Mouse (Mus musculus) Muller cell, postnatal 12 days (primary cell): ENCODE data around the gene Hsp90ab1.
A peak's percentile ranks its signal among the peaks of the same experiment; 100 is the strongest.

Experiments
- DNase-seq: peaks from one replicate; pipeline ENCODE4 v3.0.0-alpha.2; 2015; ENCODE audit errors: inconsistent ontology term

Gene Hsp90ab1

DNA sequence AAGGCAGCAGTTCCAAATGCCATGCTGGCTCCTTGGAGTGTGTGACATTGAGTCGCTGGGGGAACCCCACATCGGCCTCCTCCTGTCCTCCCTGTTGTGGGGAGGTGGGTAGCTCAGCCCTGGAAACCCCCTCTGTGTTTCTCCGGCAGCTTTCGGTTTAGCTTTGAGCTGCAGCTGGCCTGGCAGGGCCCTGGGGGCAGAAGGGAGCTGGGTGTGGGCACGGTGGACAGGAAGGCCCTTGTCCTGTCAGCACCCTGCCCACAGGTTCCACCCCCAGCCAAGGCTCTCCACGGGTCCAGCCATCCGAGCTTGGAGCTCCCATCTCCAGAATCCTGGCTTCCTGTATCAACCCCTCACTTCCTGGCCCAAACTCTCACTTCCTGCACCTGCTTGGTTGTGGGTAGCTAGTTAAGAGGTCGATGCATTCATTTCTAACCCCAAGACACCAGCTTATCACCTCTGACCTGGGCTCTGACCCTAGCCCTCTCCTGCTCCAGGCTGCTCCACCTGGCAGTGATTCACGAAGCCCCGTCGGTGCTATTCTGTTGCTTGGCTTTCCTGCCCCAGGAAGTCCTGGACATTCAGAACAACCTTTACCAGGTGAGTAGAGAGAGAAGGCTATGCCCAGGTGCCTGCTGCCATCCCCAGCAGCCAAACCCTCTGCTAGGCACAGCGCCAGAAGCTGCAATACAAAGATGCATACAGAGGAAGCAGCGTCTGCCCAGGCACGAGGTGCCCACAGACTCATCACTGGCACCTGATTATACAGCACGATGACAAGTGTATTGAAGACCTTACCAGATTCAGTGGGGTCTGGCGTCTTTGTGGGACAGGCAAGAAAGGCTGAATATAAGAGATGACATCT, 14.8 kb downstream of the Hsp90ab1 start:
- no peak for DNase-seq

GRCm38 (mm10) chr17:45557246-45557824, 15.7 kb downstream of the Hsp90ab1 start:
- DNase-seq = no peak

- no peak for DNase-seq
These were observed 16.4 kb downstream of the Hsp90ab1 start for GRCm38 (mm10) chr17:45556514-45557245.

DNA sequence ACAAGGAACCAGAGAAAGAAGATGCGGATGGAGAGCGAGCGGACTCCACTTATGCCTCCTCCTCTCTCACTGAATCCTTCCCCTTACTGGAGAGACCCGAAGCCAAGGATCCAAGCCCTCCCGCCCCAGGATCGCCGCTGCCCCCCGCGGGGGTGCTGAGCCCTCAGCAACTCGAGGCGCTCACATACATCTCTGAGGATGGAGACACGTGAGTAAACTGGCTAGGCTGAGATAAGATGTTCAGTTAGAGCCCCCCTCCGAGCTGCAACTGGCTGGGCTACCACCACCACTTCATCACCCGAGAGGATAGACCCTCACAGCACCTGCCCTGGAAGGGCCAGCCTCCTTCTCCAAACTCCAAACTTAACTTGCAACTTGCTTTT, 17.0 kb downstream of the Hsp90ab1 start:
- DNase-seq = no peak

- DNase-seq = peak; percentile 99
These were observed 17.5 kb downstream of the Hsp90ab1 start, which contains the start of gene Nfkbie for GRCm38 (mm10) chr17:45555452-45556106. Gene Nfkbie (plus strand): TSS chr17:45555703.

GRCm38 (mm10) chr17:45554420-45554819, 18.7 kb downstream of the Hsp90ab1 start:
- no peak for DNase-seq

- no peak for DNase-seq
These were observed 20.0 kb downstream of the Hsp90ab1 start for GRCm38 (mm10) chr17:45553065-45553464.

DNA sequence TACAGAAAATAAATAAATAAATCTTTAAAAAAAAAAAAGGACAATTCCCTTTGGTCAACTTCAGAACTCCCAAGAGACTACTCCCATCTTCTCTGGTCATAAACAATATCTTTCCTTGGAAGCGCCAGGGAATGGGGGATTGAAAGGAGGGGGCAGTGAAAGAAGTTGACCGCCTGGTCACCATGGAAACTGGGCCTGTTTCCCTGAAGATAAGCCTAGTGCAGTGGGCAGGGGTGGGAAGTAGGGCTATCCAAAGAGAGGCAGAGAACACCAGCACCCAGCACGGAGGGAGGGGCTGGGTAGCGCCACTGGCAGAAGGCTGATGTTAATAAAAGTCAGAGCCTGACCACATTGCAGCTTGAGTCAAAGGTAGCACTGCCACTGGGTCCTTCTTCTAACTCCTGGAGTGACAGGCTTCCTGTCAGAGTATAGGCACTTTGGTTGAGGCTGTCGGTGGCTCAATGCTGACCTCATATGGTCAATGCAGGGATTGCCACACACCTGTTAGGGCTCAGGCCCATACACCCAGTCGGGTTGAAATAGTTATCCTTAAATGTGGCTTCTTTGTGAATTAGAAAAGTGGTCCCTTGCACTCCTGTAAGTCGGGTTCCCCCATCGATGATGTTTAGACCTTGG, 21.1 kb downstream of the Hsp90ab1 start:
- DNase-seq = peak; percentile 60

DNA sequence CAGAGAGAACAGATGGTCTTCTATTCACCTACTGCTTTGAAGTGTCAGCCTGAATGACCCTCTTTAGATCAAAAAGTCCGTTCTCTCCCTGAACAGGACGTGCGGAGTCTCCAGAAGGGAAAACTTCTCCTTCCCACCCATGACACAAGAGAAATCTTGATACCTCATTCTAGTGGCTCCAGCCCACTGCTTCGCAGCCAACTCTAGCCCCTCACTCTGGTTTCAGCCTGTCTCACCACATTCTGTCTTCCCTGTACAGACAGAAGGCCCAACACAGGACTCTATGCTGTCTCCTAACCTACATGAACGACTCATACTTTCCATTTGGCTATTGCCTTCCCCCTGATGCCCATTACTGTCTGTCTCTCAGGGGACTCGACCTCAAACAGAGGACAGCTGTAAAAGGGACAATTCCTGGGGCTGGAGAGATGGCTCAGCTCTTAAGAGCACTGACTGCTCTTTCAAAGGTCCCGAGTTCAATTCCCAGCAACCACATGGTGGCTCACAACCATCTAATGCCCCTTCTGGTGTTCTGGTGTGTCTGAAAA, 21.7 kb downstream of the Hsp90ab1 start:
- no peak for DNase-seq

- DNase-seq = no peak
These were observed 22.8 kb downstream of the Hsp90ab1 start for GRCm38 (mm10) chr17:45550253-45550652.

DNA sequence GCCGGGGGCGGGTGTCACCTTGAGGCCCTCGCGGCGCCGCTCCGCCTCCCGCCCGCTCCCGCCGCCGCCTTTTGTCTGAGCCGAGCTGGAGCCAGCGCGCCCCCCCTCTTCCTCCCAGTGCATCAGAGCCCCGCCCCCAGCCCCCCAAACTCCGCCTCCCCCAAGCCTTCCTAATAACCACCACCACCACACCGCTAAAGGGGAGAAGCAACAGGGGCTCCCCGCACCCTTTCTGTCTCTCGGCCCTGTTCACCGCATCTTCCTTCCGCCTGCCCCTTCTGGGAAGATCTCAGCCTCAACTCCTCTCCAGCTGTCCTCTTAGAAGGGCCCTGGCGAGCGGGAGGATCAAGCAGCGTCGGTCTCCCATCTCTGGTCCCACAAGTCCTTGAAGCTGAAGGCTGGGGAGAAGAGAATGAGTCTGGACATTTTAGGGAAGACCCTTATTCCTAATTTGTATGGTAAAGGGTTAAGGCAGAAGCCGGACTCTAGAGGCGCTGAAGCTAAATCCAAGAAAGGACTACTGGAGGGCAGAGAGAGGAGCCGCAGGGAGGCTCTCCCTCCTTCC, 23.4 kb downstream of the Hsp90ab1 start, which contains the start of gene Tmem151b:
TSS of gene Tmem151b (minus strand) at position 61 of the 565 bp plus-strand sequence.
- DNase-seq = no peak

- DNase-seq = no peak
These were observed 24.2 kb downstream of the Hsp90ab1 start for GRCm38 (mm10) chr17:45548541-45549512.

- DNase-seq = no peak
These were observed 25.4 kb downstream of the Hsp90ab1 start for GRCm38 (mm10) chr17:45547461-45548190.

- DNase-seq = no peak
These were observed 26.1 kb downstream of the Hsp90ab1 start for GRCm38 (mm10) chr17:45546941-45547340.

- no peak for DNase-seq
These were observed 27.7 kb downstream of the Hsp90ab1 start for GRCm38 (mm10) chr17:45545278-45545961.

GRCm38 (mm10) chr17:45544873-45545277, 28.2 kb downstream of the Hsp90ab1 start:
- DNase-seq = no peak

GRCm38 (mm10) chr17:45544001-45544872, 28.8 kb downstream of the Hsp90ab1 start:
- DNase-seq = no peak
